Mouse (Mus musculus) gastrocnemius, postnatal 14 days (tissue): ENCODE data around the gene Zfp335. TPM values are rescaled to one million over a fixed set of nuclear protein-coding genes. Genes with fewer than 3 reads are reported as not detected.

Experiments used
- DNase-seq: peaks from one replicate; pipeline ENCODE4 v3.0.0; 2021; ENCODE audit warnings: mixed read lengths
- intact Hi-C: fragments of 180-260 bp; cut with DNase I; formaldehyde crosslinking; loops from one replicate; pipeline ENCODE4 v1.15.1; 2025; ENCODE audit warnings: low total_unique reads
- long read RNA-seq, 2 experiments: library from polyadenylated mRNA; stranded (forward); transcript quantifications; one replicate each; pipeline ENCODE4 v2.0.0; 2021
- total RNA-seq, 2 experiments: library from RNA; stranded (reverse); gene quantifications; 2 replicates each; pipeline ENCODE4 v1.2.3; 2021

Gene Zfp335
- total RNA-seq, result 1 to 10 TPM; 8.4 TPM
- long read RNA-seq, experiment 1, full-length matches to known transcripts, result 2 of 7 reads
- long read RNA-seq, experiment 1, partial matches to known transcripts, result 2 of 7 reads
- long read RNA-seq, experiment 1, other reads (novel, unspliced or antisense), result 3 of 7 reads
- long read RNA-seq, experiment 2, full-length matches to known transcripts, result 9 of 22 reads
- long read RNA-seq, experiment 2, partial matches to known transcripts, result 5 of 22 reads
- long read RNA-seq, experiment 2, other reads (novel, unspliced or antisense), result 8 of 22 reads

DNA sequence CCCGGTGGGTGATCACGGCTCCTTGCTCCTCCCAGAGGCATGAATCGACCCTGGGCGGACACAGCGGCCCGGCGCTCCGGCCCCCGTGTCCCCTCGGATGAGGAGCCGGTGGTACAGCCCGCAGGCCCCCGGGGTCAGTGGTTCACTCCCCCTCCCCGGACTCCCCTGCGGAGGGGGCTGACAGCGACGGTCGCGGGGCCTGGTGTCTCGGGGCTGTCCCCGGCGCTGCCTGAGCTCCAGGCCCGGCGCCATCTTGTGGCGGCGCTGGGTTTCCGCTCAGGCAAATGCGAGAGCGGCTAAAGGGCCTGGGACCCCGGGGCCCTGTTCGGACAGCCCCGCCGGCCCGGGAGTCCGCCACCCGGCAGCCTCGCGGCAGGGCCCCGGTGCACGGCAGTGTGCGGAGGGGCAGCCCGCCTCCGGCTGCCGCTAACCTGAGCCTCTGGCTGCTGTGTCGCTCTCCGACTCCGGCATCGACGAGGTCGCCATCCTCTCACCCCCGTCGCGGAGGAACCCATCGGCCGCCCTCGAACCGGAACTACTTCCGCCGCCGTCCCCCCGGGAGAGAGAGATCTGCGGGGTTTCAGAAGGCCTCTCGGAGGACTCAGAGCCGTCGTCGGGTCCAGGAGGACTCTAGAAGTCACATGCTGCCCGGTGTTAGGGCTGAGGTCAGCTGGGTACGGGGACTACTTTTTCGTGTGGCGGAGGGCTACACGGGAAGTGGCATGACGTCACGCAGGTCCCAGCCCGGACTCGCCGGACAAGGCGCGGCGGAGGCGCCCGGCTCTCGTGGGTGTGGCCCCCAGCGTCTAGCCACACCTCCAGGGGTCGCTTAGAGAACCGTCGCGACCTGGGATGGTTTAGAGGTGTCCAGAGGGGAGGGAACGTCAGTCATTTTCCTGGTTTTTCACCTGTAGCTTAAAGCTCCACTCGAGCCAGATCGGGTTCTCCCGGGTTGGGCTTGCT lies at the start of gene Zfp335:
Gene Zfp335, minus strand, starts transcription at position 672 of the 963 bp plus-strand sequence.
- intact Hi-C loops, result no loop called here
- DNase-seq, result peak; percentile 96

DNA sequence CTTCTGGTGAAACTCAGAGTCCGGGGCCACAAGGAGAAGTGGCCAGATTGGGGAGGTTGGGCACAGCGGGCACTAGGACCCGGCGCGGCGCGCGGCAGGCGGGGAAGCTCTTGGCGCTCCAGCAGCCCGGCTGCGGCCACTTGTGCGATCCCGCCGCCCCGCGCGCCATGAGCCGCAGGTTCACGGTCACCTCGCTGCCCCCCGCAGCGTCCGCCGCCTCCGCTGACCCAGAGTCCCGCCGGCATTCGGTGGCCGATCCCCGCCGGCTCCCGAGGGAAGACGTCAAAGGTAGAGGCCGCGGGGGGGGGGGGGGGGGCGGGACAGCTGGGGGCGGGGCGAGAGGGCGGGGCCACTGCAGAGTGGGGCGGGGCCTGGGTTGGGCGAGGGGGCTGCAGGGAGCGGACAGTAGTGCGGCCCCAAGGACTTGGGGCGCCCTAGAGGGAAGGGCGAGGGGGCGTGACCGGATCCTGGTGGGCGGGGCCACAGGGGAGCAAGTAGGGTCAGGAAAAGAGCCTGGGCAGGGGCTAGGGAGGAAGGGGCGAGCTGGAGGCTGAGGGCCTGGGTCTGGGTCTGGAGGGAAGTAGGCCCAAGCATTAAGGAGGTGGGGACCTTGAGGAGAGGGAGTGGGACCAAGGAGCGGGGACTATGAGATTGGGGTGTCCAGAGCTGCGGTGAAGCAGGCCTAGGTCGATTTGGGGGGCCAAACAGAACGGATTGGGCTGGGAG lies 49.3 kb upstream of the Zfp335 start, which contains the start of gene Slc12a5:
Gene Slc12a5, plus strand, starts transcription at position 87 of the 726 bp plus-strand sequence.
- peak; percentile 48 for DNase-seq
- intact Hi-C loops, result no loop called here

GRCm38 (mm10) chr2:164957548-164958315 lies 46.2 kb upstream of the Zfp335 start:
- no peak for DNase-seq

DNA sequence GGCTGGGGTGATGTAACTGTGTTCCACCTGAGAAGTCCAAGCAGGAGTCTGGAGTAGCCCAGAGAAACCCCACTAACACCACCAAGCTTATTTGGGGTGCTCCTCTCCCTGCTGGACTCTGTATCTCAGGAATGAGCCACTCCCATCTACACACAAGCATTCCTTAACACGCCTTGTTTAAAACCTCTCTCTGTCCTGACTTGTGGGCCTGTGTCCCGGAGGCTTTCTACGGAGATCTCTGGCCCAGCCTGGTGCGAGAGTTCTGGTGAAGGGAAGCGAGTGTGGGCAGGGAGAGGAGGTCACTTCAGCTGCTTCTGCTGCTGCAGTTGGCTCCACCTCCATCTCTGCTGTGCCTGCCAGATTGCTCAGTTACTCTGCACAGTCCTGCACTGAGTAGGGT lies 44.6 kb upstream of the Zfp335 start:
- intact Hi-C loops, result no loop called here
- no peak for DNase-seq

More at GRCm38 (mm10) chr2:164957548-164958315, 46.2 kb upstream of the Zfp335 start:
- intact Hi-C loops, result no loop called here

GRCm38 (mm10) chr2:164955725-164956124 lies 44.2 kb upstream of the Zfp335 start:
- intact Hi-C loops, result no loop called here
- DNase-seq, result no peak

- intact Hi-C loops, result loop anchor here (5.0 kb wide), 1 partner anchor 84 kb away; no protein-coding TSS in a partner anchor
- peak; percentile 79 for DNase-seq
Measured at GRCm38 (mm10) chr2:164953224-164953623, 41.7 kb upstream of the Zfp335 start.

DNA sequence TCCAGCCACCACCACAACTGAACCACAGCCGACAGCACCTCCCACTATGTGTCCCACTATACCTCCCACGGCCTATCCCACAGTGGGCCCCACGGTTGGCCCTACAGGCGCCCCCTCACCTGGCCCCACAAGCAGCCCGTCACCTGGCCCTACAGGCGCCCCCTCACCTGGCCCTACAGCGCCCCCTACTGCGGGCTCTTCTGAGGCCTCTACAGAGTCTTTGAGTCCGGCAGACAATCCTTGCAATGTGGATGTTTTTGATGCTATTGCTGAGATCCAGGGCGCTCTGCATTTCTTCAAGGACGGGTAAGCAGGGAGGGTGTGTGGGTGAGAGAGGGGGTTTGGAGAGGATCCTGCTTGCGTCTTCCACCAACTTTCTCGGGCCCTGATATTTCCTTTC lies 40.9 kb upstream of the Zfp335 start:
- intact Hi-C loops, result loop anchor here (5.0 kb wide), 1 partner anchor 85 kb away; no protein-coding TSS in a partner anchor
- DNase-seq, result no peak

DNA sequence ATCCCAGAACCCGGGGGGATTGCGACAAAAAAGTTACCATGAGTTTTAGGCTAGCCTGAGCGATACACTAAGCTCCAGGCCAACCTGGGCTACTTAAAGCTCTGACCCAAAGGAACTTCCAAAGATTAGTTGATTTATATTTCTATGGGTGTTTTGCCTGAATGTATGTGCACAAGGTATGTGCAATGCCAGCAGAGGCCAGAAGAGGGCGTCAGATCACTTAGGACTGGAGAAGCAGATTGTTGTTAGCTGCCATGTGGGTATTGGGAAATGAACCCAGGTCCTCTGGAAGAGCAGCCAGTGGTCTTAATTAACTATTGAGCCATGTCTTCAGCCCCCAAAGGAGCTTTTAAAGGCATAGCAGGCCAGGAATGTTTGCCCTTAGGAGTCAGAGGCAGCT lies 40.2 kb upstream of the Zfp335 start:
- DNase-seq, result no peak
- intact Hi-C loops, result loop anchor here (5.0 kb wide), 1 partner anchor 86 kb away; no protein-coding TSS in a partner anchor

DNA sequence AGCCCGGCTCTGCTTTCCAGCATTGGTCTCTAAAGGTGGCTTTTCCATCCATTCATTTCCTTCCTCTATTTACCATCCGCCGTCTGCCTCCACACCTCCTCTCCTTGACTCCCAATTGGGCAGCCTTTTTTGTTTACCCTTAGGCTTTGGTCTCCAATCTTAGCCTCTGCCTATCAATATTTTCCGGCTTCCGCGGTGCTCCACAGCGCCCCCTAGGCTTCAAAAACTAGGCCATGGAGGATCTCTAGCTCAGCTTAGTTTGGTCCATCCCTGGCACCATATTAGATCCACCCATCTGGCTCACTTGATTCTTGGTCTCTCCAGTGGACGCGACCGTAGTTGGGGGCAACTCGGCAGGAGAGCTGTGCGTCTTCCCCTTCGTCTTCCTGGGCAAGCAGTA lies 38.9 kb upstream of the Zfp335 start:
- intact Hi-C loops, result loop anchor here (5.0 kb wide), 1 partner anchor 87 kb away; no protein-coding TSS in a partner anchor
- no peak for DNase-seq

DNA sequence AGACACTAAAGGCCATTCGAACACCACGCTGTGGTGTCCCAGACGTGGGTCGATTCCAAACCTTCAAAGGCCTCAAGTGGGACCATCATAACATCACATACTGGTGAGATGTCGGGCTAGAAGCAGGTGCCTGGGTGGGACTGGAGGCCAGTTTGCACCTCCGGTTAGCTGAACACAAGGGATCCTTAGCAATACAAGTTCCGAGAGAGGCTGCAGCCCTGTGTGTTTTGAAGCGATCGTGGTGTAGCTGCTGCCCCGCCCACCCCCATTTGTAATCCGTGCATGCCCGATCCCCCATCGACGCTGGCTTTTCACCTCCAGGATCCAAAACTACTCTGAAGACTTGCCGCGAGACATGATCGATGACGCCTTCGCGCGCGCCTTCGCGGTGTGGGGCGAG lies 37.4 kb upstream of the Zfp335 start:
- intact Hi-C loops, result no loop called here
- DNase-seq, result no peak

- intact Hi-C loops, result no loop called here
- DNase-seq, result no peak
Measured at GRCm38 (mm10) chr2:164947930-164948329, 36.4 kb upstream of the Zfp335 start.

GRCm38 (mm10) chr2:164947506-164947905 lies 35.9 kb upstream of the Zfp335 start:
- intact Hi-C loops, result no loop called here
- no peak for DNase-seq

- intact Hi-C loops, result no loop called here
- no peak for DNase-seq
Measured at GRCm38 (mm10) chr2:164942692-164943290, 31.2 kb upstream of the Zfp335 start.

- intact Hi-C loops, result no loop called here
- DNase-seq, result no peak
Measured at GRCm38 (mm10) chr2:164940140-164940830, 28.7 kb upstream of the Zfp335 start, which contains the start of gene Mmp9. Mmp9 (plus strand) TSS chr2:164940780.

DNA sequence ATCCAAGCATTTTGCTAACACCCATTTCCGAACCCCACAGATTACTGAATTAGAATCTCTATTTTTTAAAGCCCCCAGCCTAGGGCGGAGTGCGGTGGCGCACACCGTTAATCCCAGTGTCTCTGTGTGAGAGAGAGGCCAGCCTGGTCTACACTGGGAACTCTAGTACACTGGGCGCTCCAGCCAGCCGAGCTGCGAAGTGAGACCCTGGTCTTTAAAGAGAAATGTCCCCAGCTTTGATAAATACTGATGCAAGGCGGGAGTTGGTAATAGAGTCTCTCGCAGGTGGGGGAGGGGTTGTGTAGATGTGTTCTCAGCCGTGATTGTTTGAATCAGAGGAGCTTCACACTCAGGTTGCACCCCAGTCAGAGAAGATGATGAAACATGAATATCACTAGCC lies 27.5 kb upstream of the Zfp335 start:
- intact Hi-C loops, result no loop called here

GRCm38 (mm10) chr2:164938146-164939091 lies 26.9 kb upstream of the Zfp335 start:
- DNase-seq, result no peak
- intact Hi-C loops, result no loop called here

More for the DNA sequence above, 27.5 kb upstream of the Zfp335 start:
- no peak for DNase-seq

- intact Hi-C loops, result no loop called here
- peak; percentile 49 for DNase-seq
Measured at GRCm38 (mm10) chr2:164935991-164936390, 24.4 kb upstream of the Zfp335 start.
